Mouse (Mus musculus): ENCODE measurements around the gene Kcns1. TPM values are rescaled to one million over a fixed set of nuclear protein-coding genes. Genes with fewer than 3 reads are reported as not detected.

The Kcns1 gene
- polyA plus RNA-seq, 1 experiment from 2014 or later: not detected

GRCm38 (mm10) chr2:164182692-164183255, 11.9 kb upstream of the Kcns1 start, which contains the start of gene Wfdc5:
Gene Wfdc5, minus strand, starts transcription at chr2:164182742.
- H3K27ac ChIP-seq: no peak within 1 kb of the TSS
- H3K79me2 ChIP-seq (ENCODE audit: inconsistent target): no peaks in the 10 kb centered on the region
- no peak within 1 kb of the TSS for H3K4me3 ChIP-seq (ENCODE audit: inconsistent target)
- H3K36me3 ChIP-seq (ENCODE audit: inconsistent target): no peaks in the 10 kb centered on the region
- WGBS (ENCODE audit: missing documents): 89% methylated on average over 7 of the region's 7 CpGs

GRCm38 (mm10) chr2:164180770-164181169, 9.9 kb upstream of the Kcns1 start:
- H3K79me2 ChIP-seq (ENCODE audit: inconsistent target): no peaks in the 10 kb centered on the region
- no peak overlapping the region for H3K27ac ChIP-seq
- WGBS (ENCODE audit: missing documents): 92% methylated on average over 4 of the region's 4 CpGs

GRCm38 (mm10) chr2:164180124-164180523, 9.2 kb upstream of the Kcns1 start:
- H3K36me3 ChIP-seq (ENCODE audit: inconsistent target): no peaks in the 10 kb centered on the region
- no peak overlapping the region for H3K27ac ChIP-seq
- H3K4me3 ChIP-seq (ENCODE audit: inconsistent target): no peak overlapping the region
- H3K79me2 ChIP-seq (ENCODE audit: inconsistent target): no peaks in the 10 kb centered on the region
- 63% methylated on average over 2 of the region's 3 CpGs for WGBS (ENCODE audit: missing documents)

More at GRCm38 (mm10) chr2:164180770-164181169, 9.9 kb upstream of the Kcns1 start:
- Histone ChIP-seq H3K4me3 (ENCODE audit: inconsistent target) (no peak overlapping the region), H3K36me3 (ENCODE audit: inconsistent target) (no peaks in the 10 kb centered on the region)

GRCm38 (mm10) chr2:164177831-164178230, 6.9 kb upstream of the Kcns1 start:
- no peak overlapping the region for H3K27ac ChIP-seq
- WGBS (ENCODE audit: missing documents): 94% methylated on average over 5 of the region's 5 CpGs
- H3K36me3 ChIP-seq (ENCODE audit: inconsistent target): no peaks in the 10 kb centered on the region
- no peak overlapping the region for H3K4me3 ChIP-seq (ENCODE audit: inconsistent target)
- no peaks in the 10 kb centered on the region for H3K79me2 ChIP-seq (ENCODE audit: inconsistent target)

GRCm38 (mm10) chr2:164175850-164176249, 4.9 kb upstream of the Kcns1 start:
- no peak overlapping the region for H3K4me3 ChIP-seq (ENCODE audit: inconsistent target)
- 31% methylated on average over 3 of the region's 3 CpGs for WGBS (ENCODE audit: missing documents)
- no peak overlapping the region for H3K27ac ChIP-seq
- no peaks in the 10 kb centered on the region for H3K36me3 ChIP-seq (ENCODE audit: inconsistent target)
- no peaks in the 10 kb centered on the region for H3K79me2 ChIP-seq (ENCODE audit: inconsistent target)

GRCm38 (mm10) chr2:164174649-164175395, 3.9 kb upstream of the Kcns1 start:
- Histone ChIP-seq H3K27ac (no peak overlapping the region), H3K36me3 (ENCODE audit: inconsistent target) (no peaks in the 10 kb centered on the region), H3K4me3 (ENCODE audit: inconsistent target) (no peak overlapping the region), H3K79me2 (ENCODE audit: inconsistent target) (no peaks in the 10 kb centered on the region)
- 75% methylated on average over 7 of the region's 8 CpGs for WGBS (ENCODE audit: missing documents)

- no peaks in the 10 kb centered on the region for H3K79me2 ChIP-seq (ENCODE audit: inconsistent target)
- 10% methylated on average over 3 of the region's 3 CpGs for WGBS (ENCODE audit: missing documents)
- no peak overlapping the region for H3K27ac ChIP-seq
- H3K4me3 ChIP-seq (ENCODE audit: inconsistent target): no peak overlapping the region
- no peaks in the 10 kb centered on the region for H3K36me3 ChIP-seq (ENCODE audit: inconsistent target)
Measured at GRCm38 (mm10) chr2:164173394-164173793, 2.5 kb upstream of the Kcns1 start.

GRCm38 (mm10) chr2:164170326-164170725, 587 bp downstream of the Kcns1 start:
- WGBS (ENCODE audit: missing documents): 28% methylated on average over 11 of the region's 11 CpGs
- Histone ChIP-seq H3K27ac (no peak overlapping the region), H3K79me2 (ENCODE audit: inconsistent target) (no peaks in the 10 kb centered on the region), H3K4me3 (ENCODE audit: inconsistent target) (no peak overlapping the region), H3K36me3 (ENCODE audit: inconsistent target) (no peaks in the 10 kb centered on the region)

GRCm38 (mm10) chr2:164168571-164168946, 2.4 kb downstream of the Kcns1 start:
- H3K36me3 ChIP-seq (ENCODE audit: inconsistent target): no peaks in the 10 kb centered on the region
- no peaks in the 10 kb centered on the region for H3K79me2 ChIP-seq (ENCODE audit: inconsistent target)
- no peak overlapping the region for H3K4me3 ChIP-seq (ENCODE audit: inconsistent target)
- 17% methylated on average over 39 of the region's 42 CpGs for WGBS (ENCODE audit: missing documents)
- no peak overlapping the region for H3K27ac ChIP-seq

- Histone ChIP-seq H3K36me3 (ENCODE audit: inconsistent target) (no peaks in the 10 kb centered on the region), H3K27ac (no peak overlapping the region), H3K79me2 (ENCODE audit: inconsistent target) (no peaks in the 10 kb centered on the region), H3K4me3 (ENCODE audit: inconsistent target) (no peak overlapping the region)
- WGBS (ENCODE audit: missing documents): 23% methylated on average over 90 of the region's 90 CpGs
Measured at GRCm38 (mm10) chr2:164167752-164168570, 3.0 kb downstream of the Kcns1 start.

- Histone ChIP-seq H3K79me2 (ENCODE audit: inconsistent target) (no peaks in the 10 kb centered on the region), H3K36me3 (ENCODE audit: inconsistent target) (no peaks in the 10 kb centered on the region), H3K4me3 (ENCODE audit: inconsistent target) (no peak overlapping the region), H3K27ac (no peak overlapping the region)
- 95% methylated on average over 4 of the region's 5 CpGs for WGBS (ENCODE audit: missing documents)
Measured at GRCm38 (mm10) chr2:164164941-164165340, 6.0 kb downstream of the Kcns1 start.

GRCm38 (mm10) chr2:164161515-164162055, 9.3 kb downstream of the Kcns1 start:
- Histone ChIP-seq H3K27ac (no peak overlapping the region), H3K36me3 (ENCODE audit: inconsistent target) (no peaks in the 10 kb centered on the region), H3K4me3 (ENCODE audit: inconsistent target) (no peak overlapping the region), H3K79me2 (ENCODE audit: inconsistent target) (no peaks in the 10 kb centered on the region)
- 96% methylated on average over 11 of the region's 11 CpGs for WGBS (ENCODE audit: missing documents)

GRCm38 (mm10) chr2:164158838-164159237, 12.1 kb downstream of the Kcns1 start:
- H3K27ac ChIP-seq: no peak overlapping the region
- no peak overlapping the region for H3K4me3 ChIP-seq (ENCODE audit: inconsistent target)
- H3K79me2 ChIP-seq (ENCODE audit: inconsistent target): no peaks in the 10 kb centered on the region
- peaks cover 17% of the 10 kb centered on the region; the same call in 1 of the 2 replicates for H3K36me3 ChIP-seq (ENCODE audit: inconsistent target)
- WGBS (ENCODE audit: missing documents): 93% methylated on average over 2 of the region's 2 CpGs

GRCm38 (mm10) chr2:164156158-164156557, 14.8 kb downstream of the Kcns1 start:
- Histone ChIP-seq H3K27ac (no peak overlapping the region), H3K79me2 (ENCODE audit: inconsistent target) (no peaks in the 10 kb centered on the region), H3K4me3 (ENCODE audit: inconsistent target) (no peak overlapping the region), H3K36me3 (ENCODE audit: inconsistent target) (peaks cover 44% of the 10 kb centered on the region)
- 87% methylated on average over 7 of the region's 7 CpGs for WGBS (ENCODE audit: missing documents)
